Mouse (Mus musculus) testis, adult 2 months (tissue): ENCODE results near the gene Krt6a. TPM values are rescaled to one million over a fixed set of nuclear protein-coding genes. Genes with fewer than 3 reads are reported as not detected.
"Not testable (repeated sequence)": the region's sequence is repeated elsewhere in the genome, so short reads cannot be mapped to it uniquely, and the experiment has no call there.

Source experiments
- H3K27ac ChIP-seq: fragments of 200-500 bp; 2 replicates; pipeline ENCODE4 v1.5.1; 2012; ENCODE audit warnings: low read depth, low read length; ENCODE audit not compliant: control insufficient read depth, insufficient read depth
- H3K27me3 ChIP-seq: fragments of 200-500 bp; 2 replicates; pipeline ENCODE4 v1.6.1; 2012; ENCODE audit warnings: mild to moderate bottlenecking, low read length, moderate library complexity; ENCODE audit not compliant: control insufficient read depth, insufficient read depth
- H3K36me3 ChIP-seq: fragments of 200-500 bp; 2 replicates; pipeline ENCODE4 v1.6.1; 2012; ENCODE audit warnings: mild to moderate bottlenecking, low read length; ENCODE audit not compliant: control insufficient read depth, insufficient read depth
- H3K4me1 ChIP-seq: fragments of 200-500 bp; 2 replicates; pipeline ENCODE4 v1.6.1; 2012; ENCODE audit warnings: low read length; ENCODE audit not compliant: control insufficient read depth, insufficient read depth
- H3K4me3 ChIP-seq: fragments of 200-500 bp; 2 replicates; pipeline ENCODE4 v1.5.1; 2012; ENCODE audit warnings: low read depth, mild to moderate bottlenecking, low read length, moderate library complexity, mixed read lengths; ENCODE audit not compliant: control insufficient read depth
- CTCF ChIP-seq: fragments of 200-500 bp; IDR thresholded peaks from 2 replicates; pipeline ENCODE4 v1.5.1; 2012; ENCODE audit warnings: low read depth, mild to moderate bottlenecking, inconsistent platforms, low read length, moderate library complexity; ENCODE audit not compliant: control insufficient read depth, insufficient read depth, insufficient replicate concordance
- POLR2A ChIP-seq: fragments of 200-500 bp; IDR thresholded peaks from 2 replicates; pipeline ENCODE4 v1.6.1; 2012; ENCODE audit warnings: low read depth, mild to moderate bottlenecking, inconsistent platforms, low read length, moderate library complexity; ENCODE audit not compliant: control insufficient read depth
- polyA plus RNA-seq: library from polyadenylated mRNA; depleted of rRNA; stranded (reverse); fragments of >200 nt; gene quantifications from 2 replicates; pipeline ENCODE4 v1.2.3, GENCODE M21; 2012; rRNA removed

Gene Krt6a
- polyA plus RNA-seq, 1 experiment = not detected

DNA sequence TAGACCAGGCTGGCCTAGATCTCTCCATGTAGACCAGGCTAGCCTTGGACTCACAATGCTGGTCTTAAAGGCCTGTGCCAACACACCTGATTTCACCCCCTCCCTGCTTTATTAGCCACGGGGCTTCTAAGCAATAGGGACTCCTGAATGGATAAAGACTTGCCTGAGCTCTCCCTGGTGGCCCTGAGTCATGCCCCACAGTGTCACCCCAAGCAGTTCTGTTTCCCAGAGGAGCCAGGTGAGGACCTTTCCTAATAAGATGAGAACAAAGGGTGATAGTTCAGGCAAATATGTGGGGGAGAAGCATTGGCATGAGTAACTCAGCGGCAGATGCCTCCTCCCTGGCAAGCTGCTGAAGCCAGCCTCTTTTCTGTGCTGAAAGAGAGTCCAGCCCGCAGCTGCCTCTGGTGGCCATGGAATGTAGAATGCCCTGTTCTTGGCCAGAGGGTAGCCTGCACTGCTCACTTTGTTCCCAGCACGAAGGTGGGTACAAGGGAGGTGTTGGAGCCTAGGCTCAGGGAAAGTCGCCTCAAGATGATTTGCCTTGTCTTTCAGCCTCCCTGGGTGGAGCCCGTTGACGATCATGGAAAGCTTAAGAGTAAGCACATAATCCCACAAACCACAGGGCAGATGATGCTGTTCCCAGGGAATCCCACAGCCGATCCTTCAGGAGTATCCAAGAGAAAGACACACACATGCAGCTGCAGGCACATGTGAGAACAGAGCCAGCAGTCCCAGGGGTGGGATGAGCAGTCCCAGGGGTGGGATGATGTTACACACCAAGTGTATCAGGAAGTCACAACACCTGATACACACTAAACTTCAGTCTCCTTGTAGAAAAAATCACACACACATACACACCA lies 3.5 kb upstream of the Krt6a start:
- TF ChIP-seq POLR2A (no peak), CTCF (no peak)
- no peak overlapping the region for H3K4me3 ChIP-seq
- H3K27ac ChIP-seq = no peak overlapping the region
- no peaks in the 10 kb centered on the region for H3K36me3 ChIP-seq
- H3K27me3 ChIP-seq = no peaks in the 10 kb centered on the region
- H3K4me1 ChIP-seq = no peaks in the 10 kb centered on the region

DNA sequence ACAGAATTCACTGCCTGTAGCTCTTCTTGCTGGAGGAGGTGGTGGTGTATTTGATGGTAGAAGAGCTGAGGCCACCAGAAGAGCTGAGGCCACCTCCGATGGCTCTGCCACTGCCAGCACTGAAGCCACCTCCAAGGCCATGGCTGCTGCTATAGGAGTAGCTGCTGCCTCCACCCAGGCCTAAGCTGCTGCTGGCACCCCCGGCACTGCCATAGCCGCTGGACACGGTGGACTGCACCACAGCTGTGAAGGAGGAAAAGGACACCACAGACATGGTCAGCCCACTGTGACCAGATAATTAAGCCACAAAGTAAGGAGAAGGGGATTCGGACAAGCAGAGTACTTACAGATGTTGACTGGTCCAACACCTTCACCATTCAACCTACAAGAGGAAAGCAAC lies 3.6 kb downstream of the Krt6a start:
- not testable (repeated sequence) for H3K27me3 ChIP-seq, H3K36me3 ChIP-seq, H3K4me1 ChIP-seq, H3K27ac ChIP-seq
- H3K4me3 ChIP-seq = peak overlapping the region; percentile 23

- no peaks in the 10 kb centered on the region for H3K4me1 ChIP-seq
- no peaks in the 10 kb centered on the region for H3K27me3 ChIP-seq
- TF ChIP-seq CTCF = no peak
- no peak for TF ChIP-seq POLR2A
- no peaks in the 10 kb centered on the region for H3K36me3 ChIP-seq
- H3K27ac ChIP-seq = no peak overlapping the region
- no peak overlapping the region for H3K4me3 ChIP-seq
Observed at GRCm38 (mm10) chr15:101688161-101688560, 5.9 kb downstream of the Krt6a start.

- TF ChIP-seq CTCF = no peak
- no peak for TF ChIP-seq POLR2A
Observed at GRCm38 (mm10) chr15:101680187-101680586, 13.9 kb downstream of the Krt6a start, which contains the start of gene Krt6b. TSS of gene Krt6b (minus strand) at chr15:101680287.

DNA sequence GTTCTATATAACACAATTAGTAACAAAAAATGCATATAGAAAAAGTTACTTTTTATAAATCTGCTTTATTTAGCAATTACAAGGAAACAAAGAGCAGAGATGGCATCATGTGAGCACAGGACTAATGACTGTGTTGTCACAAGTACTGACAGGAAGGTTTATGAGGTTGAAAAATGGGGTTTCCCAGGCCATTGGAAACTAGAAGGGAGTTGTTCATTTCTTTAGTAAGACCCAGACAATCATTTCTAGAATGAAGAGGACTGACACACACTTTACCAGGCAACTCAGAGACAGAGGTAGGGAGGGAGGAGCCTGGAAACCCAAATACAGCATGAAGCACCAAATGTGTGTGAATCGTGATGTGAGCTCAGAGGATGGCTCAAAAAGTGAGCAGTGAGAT lies 18.1 kb downstream of the Krt6a start:
- Histone ChIP-seq H3K4me1 (no peaks in the 10 kb centered on the region), H3K27ac (no peak overlapping the region), H3K36me3 (no peaks in the 10 kb centered on the region), H3K27me3 (no peaks in the 10 kb centered on the region), H3K4me3 (no peak overlapping the region)
- TF ChIP-seq CTCF (no peak), POLR2A (no peak)

More at GRCm38 (mm10) chr15:101680187-101680586, 13.9 kb downstream of the Krt6a start, which contains the start of gene Krt6b:
- Histone ChIP-seq H3K27me3 (no peaks in the 10 kb centered on the region), H3K36me3 (no peaks in the 10 kb centered on the region), H3K4me3 (no peak within 1 kb of the TSS), H3K27ac (no peak within 1 kb of the TSS), H3K4me1 (no peaks in the 10 kb centered on the region)

DNA sequence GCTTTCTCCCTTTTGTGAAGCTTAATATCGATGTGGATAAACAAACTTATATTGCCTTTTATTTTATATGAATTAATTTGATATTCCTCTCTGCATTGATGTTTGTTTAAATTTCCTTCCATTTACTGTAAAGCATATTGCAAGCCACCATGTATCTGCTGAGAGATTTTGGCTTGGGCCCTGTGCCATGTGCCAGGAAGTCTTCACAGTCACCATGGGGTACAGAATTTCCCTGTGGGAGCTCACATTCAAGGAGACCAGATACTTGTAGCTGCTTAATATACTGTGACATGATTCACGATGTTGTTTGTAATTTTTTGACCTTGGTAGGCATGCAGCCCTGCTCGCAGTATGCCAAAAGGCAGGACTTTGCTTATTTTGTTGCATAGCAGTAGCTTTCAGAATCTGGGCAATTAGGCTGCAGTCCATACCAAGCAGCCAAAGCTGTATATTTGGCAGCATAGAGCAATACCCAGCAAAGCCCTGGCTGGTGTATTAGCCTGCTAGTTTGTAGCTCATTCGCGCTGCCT lies 41.3 kb downstream of the Krt6a start:
- no peak overlapping the region for H3K27ac ChIP-seq
- H3K4me1 ChIP-seq = no peaks in the 10 kb centered on the region
- H3K36me3 ChIP-seq = no peaks in the 10 kb centered on the region
- no peak overlapping the region for H3K4me3 ChIP-seq
- H3K27me3 ChIP-seq = no peaks in the 10 kb centered on the region
- TF ChIP-seq POLR2A (no peak), CTCF (no peak)

DNA sequence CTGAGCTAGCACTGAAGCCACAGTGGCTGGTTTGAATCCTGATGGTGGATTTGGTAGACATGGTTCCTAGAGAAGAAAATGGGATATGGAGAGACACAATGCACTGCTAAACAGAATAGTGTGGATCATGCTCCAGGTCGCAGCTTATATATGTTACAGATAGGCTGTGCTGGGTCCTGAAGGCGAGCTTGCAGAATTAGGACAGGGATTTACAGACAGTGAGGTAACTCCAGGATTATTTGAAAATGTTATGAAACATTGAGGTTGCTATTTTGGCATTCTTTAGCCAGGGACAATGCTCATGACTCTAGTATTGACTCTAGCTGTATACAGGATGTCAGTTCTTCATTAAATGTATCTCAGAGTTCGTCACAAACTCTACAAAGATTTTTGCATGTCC lies 46.8 kb downstream of the Krt6a start, which contains the start of gene Gm5478:
Gm5478 (minus strand) TSS at position 101 of the 400 bp plus-strand sequence.
- Histone ChIP-seq H3K36me3 (no peaks in the 10 kb centered on the region), H3K4me3 (no peak within 1 kb of the TSS), H3K27me3 (no peaks in the 10 kb centered on the region), H3K4me1 (no peaks in the 10 kb centered on the region), H3K27ac (no peak within 1 kb of the TSS)
- no peak for TF ChIP-seq CTCF
- TF ChIP-seq POLR2A = no peak

Other genes starting within 250 kb of the Krt6a start
- 189 and 195 TPM in 2 replicates for gene Krt88, start 246.6 kb downstream of the Krt6a start, polyA plus RNA-seq
- not detected in 2 replicates for gene Krt81, start 230.6 kb downstream of the Krt6a start, polyA plus RNA-seq
- 0.12 and 0.29 TPM in 2 replicates for gene Krt86, start 220.8 kb downstream of the Krt6a start, polyA plus RNA-seq
- gene Krt83, start 202.8 kb downstream of the Krt6a start, polyA plus RNA-seq = 0.07 TPM in 1 of 2 replicates, not detected in the other
- gene Gm49425, start 177.0 kb downstream of the Krt6a start, polyA plus RNA-seq = 0.25 TPM in 1 of 2 replicates, not detected in the other
- not detected in 2 replicates for gene Krt84, start 161.5 kb downstream of the Krt6a start, polyA plus RNA-seq
- gene Krt82, start 143.6 kb downstream of the Krt6a start, polyA plus RNA-seq = not detected in 2 replicates
- gene Krt90, start 131.4 kb downstream of the Krt6a start, polyA plus RNA-seq = not detected in 2 replicates
- 0.04 TPM in 1 of 2 replicates, not detected in the other for gene Krt75, start 120.4 kb downstream of the Krt6a start, polyA plus RNA-seq
- not detected in 2 replicates for gene Gm5414, start 66.1 kb downstream of the Krt6a start, polyA plus RNA-seq
- gene Gm5478, start 46.9 kb downstream of the Krt6a start, polyA plus RNA-seq = not detected in 2 replicates
- 0.04 and 0.05 TPM in 2 replicates for gene Krt6b, start 14.0 kb downstream of the Krt6a start, polyA plus RNA-seq
- 0.12 and 1.3 TPM in 2 replicates for gene Krt5, start 18.6 kb upstream of the Krt6a start, polyA plus RNA-seq
- gene Krt71, start 48.8 kb upstream of the Krt6a start, polyA plus RNA-seq = not detected in 2 replicates
- not detected in 2 replicates for gene Krt72, start 92.2 kb upstream of the Krt6a start, polyA plus RNA-seq
- 1.4 and 1.6 TPM in 2 replicates for gene Krt73, start 108.0 kb upstream of the Krt6a start, polyA plus RNA-seq
- not detected in 2 replicates for gene Krt2, start 123.9 kb upstream of the Krt6a start, polyA plus RNA-seq
- gene Krt1, start 156.5 kb upstream of the Krt6a start, polyA plus RNA-seq = 0.13 TPM in 1 of 2 replicates, not detected in the other
- 0.57 and 0.88 TPM in 2 replicates for gene Krt77, start 175.4 kb upstream of the Krt6a start, polyA plus RNA-seq
- 0.18 and 0.20 TPM in 2 replicates for gene Krt76, start 198.6 kb upstream of the Krt6a start, polyA plus RNA-seq
- gene Krt4, start 230.4 kb upstream of the Krt6a start, polyA plus RNA-seq = 0.20 TPM in 1 of 2 replicates, not detected in the other
- 0.40 and 0.61 TPM in 2 replicates for gene Krt79, start 246.0 kb upstream of the Krt6a start, polyA plus RNA-seq